Mouse (Mus musculus) neural tube, embryonic 10.5 days (tissue): ENCODE results near the gene Cst3.

Experiments
- DNase-seq: peaks from one replicate; pipeline ENCODE4 v3.0.0-alpha.2; 2017; ENCODE audit warnings: low spot score; ENCODE audit errors: extremely low spot score

Cst3 gene

DNA sequence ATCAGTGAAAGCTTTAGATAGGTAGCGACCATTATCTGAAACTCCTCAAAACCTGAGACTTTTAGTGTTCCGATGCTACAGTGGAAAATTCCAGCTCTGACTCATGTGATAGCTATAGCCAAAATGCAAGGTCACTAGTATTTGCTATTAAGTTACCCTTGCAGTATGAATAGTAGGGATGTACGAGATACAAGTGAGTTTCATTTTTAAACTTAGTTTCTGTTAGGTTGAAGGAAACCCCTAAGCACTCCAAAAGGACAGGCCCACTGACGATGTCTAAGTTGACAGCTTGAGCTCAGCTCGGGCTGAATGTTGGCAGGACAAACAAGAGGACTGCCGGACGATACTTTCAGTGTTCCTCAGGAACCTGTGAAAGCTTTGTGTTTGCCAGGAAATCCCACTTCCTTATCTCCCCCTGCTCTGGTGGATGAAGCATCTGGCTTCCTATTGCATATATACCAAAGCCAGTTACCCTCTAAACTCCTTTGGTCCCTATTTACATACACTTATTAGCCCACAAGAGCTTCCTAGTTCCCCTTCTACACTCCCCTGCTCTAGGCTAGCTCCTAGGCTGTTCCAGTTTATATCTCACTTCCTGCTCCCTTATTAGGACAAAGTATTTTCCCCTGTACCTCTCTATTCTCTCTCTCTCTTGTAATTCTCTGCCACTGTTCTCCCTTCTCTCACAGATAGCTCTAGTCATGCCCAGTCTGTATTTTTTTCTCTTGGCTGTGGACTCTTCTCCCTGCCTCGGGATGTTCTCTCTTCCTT is 18.7 kb downstream of the Cst3 start:
- DNase-seq, result no peak

DNA sequence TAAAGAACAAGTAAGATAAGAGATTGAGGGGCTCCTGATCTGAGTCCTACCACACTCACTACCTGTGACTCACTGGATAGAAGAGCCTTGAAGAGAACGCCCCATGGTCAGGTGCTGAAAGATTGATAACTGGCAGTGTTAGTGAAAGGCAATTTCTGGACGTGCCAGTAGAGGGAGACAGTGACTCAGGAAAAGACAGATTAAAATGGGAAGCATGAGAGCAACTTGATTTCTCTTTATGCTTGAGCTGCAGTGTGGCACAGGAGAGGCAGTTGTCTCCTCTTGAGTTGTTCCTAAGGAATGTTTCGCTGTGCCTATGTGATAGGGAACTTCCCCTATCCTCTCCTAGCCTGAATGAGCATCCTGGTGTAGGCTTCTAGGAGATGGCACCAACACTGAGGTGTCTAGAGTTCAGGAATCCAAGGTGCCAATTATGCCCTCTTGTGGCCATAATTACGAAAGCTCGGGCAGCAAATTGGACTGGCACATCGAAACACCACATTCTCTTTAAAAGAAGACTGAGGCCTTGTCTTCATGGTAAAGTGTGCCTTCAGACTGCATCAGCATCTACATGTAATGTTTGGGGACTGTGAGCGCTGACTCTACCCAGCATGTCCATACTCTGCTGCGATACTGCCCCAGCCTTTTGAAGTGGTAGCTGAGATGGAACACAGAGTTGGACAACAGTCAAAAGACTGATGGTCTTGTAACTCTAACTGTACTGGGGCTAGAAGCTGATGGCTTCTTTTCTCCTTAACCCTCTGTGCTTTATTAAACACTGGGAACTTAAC is 24.2 kb downstream of the Cst3 start:
- DNase-seq, result peak; percentile 61

DNA sequence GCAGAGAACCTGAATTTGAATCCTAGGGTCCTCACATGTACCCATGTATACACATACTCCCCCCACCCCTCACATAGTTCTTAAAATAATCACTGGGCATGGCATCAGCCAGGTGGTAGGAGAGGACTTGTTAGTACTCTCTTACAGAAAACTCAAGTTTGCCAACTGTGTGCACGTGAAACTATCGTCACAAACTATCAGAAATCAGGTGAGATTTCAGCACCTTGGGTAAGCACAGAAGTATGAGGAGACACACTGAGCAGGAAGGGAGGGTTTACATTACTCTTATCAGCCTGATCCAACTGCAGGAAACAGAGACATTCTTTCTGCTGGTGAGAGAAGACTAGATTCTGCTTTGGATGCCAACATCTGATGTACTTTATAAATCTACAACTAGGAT is 36.3 kb downstream of the Cst3 start:
- no peak for DNase-seq

GRCm38 (mm10) chr2:148838075-148838777 is 37.3 kb downstream of the Cst3 start:
- no peak for DNase-seq

DNA sequence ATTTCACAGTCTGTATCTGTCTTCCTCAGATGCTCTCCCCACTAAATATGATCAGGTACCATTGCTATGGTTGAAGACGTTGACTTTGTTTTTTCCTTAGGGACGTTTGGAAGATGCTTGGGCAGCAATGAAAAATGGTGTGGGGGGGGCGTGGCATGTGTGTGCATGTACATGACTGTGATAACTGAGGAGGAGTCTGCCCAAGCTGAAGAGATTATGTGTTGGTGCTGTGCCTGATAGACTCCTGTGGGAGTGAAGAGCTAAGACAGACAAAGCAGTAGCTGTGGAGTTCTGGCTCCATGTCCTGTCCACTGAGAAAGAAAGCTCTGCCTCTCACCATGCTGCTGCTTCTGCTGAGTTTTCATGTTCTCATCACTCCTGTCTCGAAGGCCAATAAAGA is 40.6 kb downstream of the Cst3 start, which contains the start of gene Cst9:
Gene Cst9 (plus strand): TSS at position 236 of the 400 bp plus-strand sequence.
- no peak for DNase-seq

DNA sequence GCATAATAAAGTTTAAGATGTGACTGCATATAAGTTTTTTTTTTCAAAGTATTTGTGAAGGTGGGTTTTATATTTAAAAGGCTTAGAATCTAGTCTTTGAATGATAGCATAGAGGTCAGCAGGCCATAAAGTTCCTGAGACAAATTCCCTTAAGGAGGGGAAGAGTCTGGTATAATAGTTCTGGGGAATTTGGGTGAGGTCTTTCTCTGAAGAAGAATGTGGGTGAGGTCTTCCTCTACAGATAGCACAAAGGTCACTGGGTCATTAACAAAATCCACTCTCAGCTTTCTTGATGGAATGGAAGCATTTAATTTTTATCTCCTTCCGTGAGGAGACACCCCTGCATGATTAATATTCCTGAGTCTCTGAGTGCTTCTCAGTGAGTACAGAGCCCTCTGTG is 49.5 kb downstream of the Cst3 start:
- DNase-seq, result no peak
